In genomic region chr7:125556096-125556495, GRCm38 (mm10) we compare ENCODE assay signal across 15 mouse cellular contexts. TPM values are rescaled to one million over a fixed set of nuclear protein-coding genes. Genes with fewer than 3 reads are reported as not detected.
A peak's percentile ranks its signal among the peaks of the same experiment; 100 is the strongest.
DNase-seq lines count a peak whose midpoint lies in the region; ATAC-seq and TF ChIP-seq lines count a peak whose summit lies in the region.
"Had no signal": no experiment of that assay in that cellular context is flagged by ENCODE, and none has a peak within 500 bp of the region (broad histone marks: within the 10 kb centered on the region; RNA-seq: fewer than 3 reads in every experiment).

No protein-coding gene starts in this region.

- peak; percentile 40 for DNase-seq in CD4-positive, CD25-positive, alpha-beta regulatory T cell, adult 2 months (ENCODE audit: low read depth, low spot score)
- DNase-seq in lung, postnatal 10 days, result no peak
- peak; percentile 20 for DNase-seq in MEL-GATA-1-ER (ENCODE audit: extremely low read depth, low read depth)
- no peak for DNase-seq in liver, embryonic 14.5 days (ENCODE audit: low read depth in 3 of 3, low spot score in 3 of 3)
- no peak for DNase-seq in urinary bladder, postnatal 10 days (ENCODE audit: low spot score)
- DNase-seq in forebrain, embryonic 11.5 days (ENCODE audit: low spot score), result no peak
- DNase-seq: cerebellum, postnatal 14 days; kidney, postnatal 14 days; right cerebral cortex, postnatal 4 days had no signal

- H3K4me1 ChIP-seq in lung, embryonic 16.5 days (replicated peaks; ENCODE audit: control insufficient read depth, insufficient read depth, low read length), result peaks cover 45% of the 10 kb centered on the region
- peaks cover 11 to 43% of the 10 kb centered on the region in 2 experiments for H3K4me1 ChIP-seq in liver, embryonic 14.5 days (replicated peaks; ENCODE audit: control insufficient read depth in 2 of 2, insufficient read depth in 2 of 2, low read length in 1 of 2)
- H3K4me1 ChIP-seq in forebrain, embryonic 11.5 days (replicated peaks; ENCODE audit: control insufficient read depth, insufficient read depth, low read length), result peaks cover 2% of the 10 kb centered on the region; the same call in 1 of the 2 replicates

- no peak for TF ChIP-seq EP300 in liver, embryonic 14.5 days (IDR thresholded peaks at IDR 0.05; ENCODE audit: low read depth)

- peak overlapping the region; percentile 3; the same call in 1 of the 2 replicates for H3K9ac ChIP-seq in lung, embryonic 16.5 days (ENCODE audit: low read length)
- H3K9ac ChIP-seq in liver, embryonic 14.5 days (replicated peaks), result no peak overlapping the region
- H3K9ac ChIP-seq in forebrain, embryonic 11.5 days (ENCODE audit: low read length), result no peak overlapping the region
- H3K9ac ChIP-seq: heart, embryonic 15.5 days; intestine, embryonic 15.5 days; neural tube, embryonic 13.5 days had no signal

- no peak for TF ChIP-seq CTCF in liver, embryonic 14.5 days (IDR thresholded peaks at IDR 0.05; ENCODE audit: low read depth)

- H3K27ac ChIP-seq in lung, embryonic 16.5 days (ENCODE audit: low read length), result 0 out of 2 replicates have a peak overlapping the region, but pooled peaks have one; percentile 11
- no peak overlapping the region for H3K27ac ChIP-seq in liver, embryonic 14.5 days
- H3K27ac ChIP-seq in forebrain, embryonic 11.5 days (ENCODE audit: low read depth, low read length), result no peak overlapping the region
- H3K27ac ChIP-seq: embryonic facial prominence, embryonic 10.5 days; heart, embryonic 15.5 days; intestine, embryonic 15.5 days; neural tube, embryonic 13.5 days had no signal

- no peaks in the 10 kb centered on the region for H3K27me3 ChIP-seq in lung, embryonic 16.5 days (ENCODE audit: control insufficient read depth, insufficient read depth, low read depth, low read length)
- H3K27me3 ChIP-seq in liver, embryonic 14.5 days (ENCODE audit: control insufficient read depth, insufficient read depth, low read length), result no peaks in the 10 kb centered on the region
- peaks cover 10% of the 10 kb centered on the region; the same call in 1 of the 2 replicates for H3K27me3 ChIP-seq in forebrain, embryonic 11.5 days (ENCODE audit: control insufficient read depth, insufficient read depth, low read length)
- H3K27me3 ChIP-seq: intestine, embryonic 15.5 days had no signal

- H3K4me3 ChIP-seq in lung, embryonic 16.5 days (ENCODE audit: low read length), result no peak overlapping the region
- H3K4me3 ChIP-seq in liver, embryonic 14.5 days (ENCODE audit: insufficient read depth in 1 of 2, low read depth in 2 of 2, low read length in 2 of 2), result no peak overlapping the region
- no peak overlapping the region for H3K4me3 ChIP-seq in forebrain, embryonic 11.5 days (ENCODE audit: low read depth, low read length)
- H3K4me3 ChIP-seq: embryonic facial prominence, embryonic 10.5 days; heart, embryonic 15.5 days; intestine, embryonic 15.5 days; neural tube, embryonic 13.5 days had no signal

- no peaks in the 10 kb centered on the region for H3K9me3 ChIP-seq in lung, embryonic 16.5 days (ENCODE audit: control insufficient read depth, low read length)
- no peaks in the 10 kb centered on the region for H3K9me3 ChIP-seq in liver, embryonic 14.5 days (ENCODE audit: control insufficient read depth, low read length)
- no peaks in the 10 kb centered on the region for H3K9me3 ChIP-seq in forebrain, embryonic 11.5 days (ENCODE audit: control insufficient read depth, low read length)
- H3K9me3 ChIP-seq: embryonic facial prominence, embryonic 10.5 days; heart, embryonic 15.5 days; intestine, embryonic 15.5 days; neural tube, embryonic 13.5 days had no signal

- H3K36me3 ChIP-seq in lung, embryonic 16.5 days (ENCODE audit: control insufficient read depth, insufficient read depth, low read length), result no peaks in the 10 kb centered on the region
- no peaks in the 10 kb centered on the region for H3K36me3 ChIP-seq in liver, embryonic 14.5 days (replicated peaks; ENCODE audit: control insufficient read depth, insufficient read depth, low read depth)
- no peaks in the 10 kb centered on the region for H3K36me3 ChIP-seq in forebrain, embryonic 11.5 days (ENCODE audit: control insufficient read depth, insufficient read depth, low read length)
- H3K36me3 ChIP-seq: embryonic facial prominence, embryonic 10.5 days; heart, embryonic 15.5 days; intestine, embryonic 15.5 days; neural tube, embryonic 13.5 days had no signal

- WGBS in lung, embryonic 16.5 days, result 52% methylated on average over 4 of the region's 4 CpGs
- 8% methylated on average over 4 of the region's 4 CpGs for WGBS in liver, embryonic 14.5 days (ENCODE audit: insufficient replicate concordance)
- 84% methylated on average over 4 of the region's 4 CpGs for WGBS in forebrain, embryonic 11.5 days

- no peak for ATAC-seq in CD4-positive, CD25-positive, alpha-beta regulatory T cell, adult 4 months
- ATAC-seq in lung, embryonic 16.5 days (ENCODE audit: low read depth), result no peak
- no peak for ATAC-seq in liver, embryonic 14.5 days (ENCODE audit: insufficient read depth)
- no peak for ATAC-seq in forebrain, embryonic 11.5 days (replicated peaks; ENCODE audit: low FRiP score)
- ATAC-seq: intestine, embryonic 15.5 days had no signal

- H3K4me2 ChIP-seq in lung, embryonic 16.5 days (ENCODE audit: low read depth, low read length), result no peak overlapping the region
- peak overlapping the region; percentile 19; the same call in 1 of the 2 replicates for H3K4me2 ChIP-seq in liver, embryonic 14.5 days (ENCODE audit: low read depth)
- H3K4me2 ChIP-seq in forebrain, embryonic 11.5 days (ENCODE audit: low read depth, low read length, severe bottlenecking), result no peak overlapping the region
- H3K4me2 ChIP-seq: heart, embryonic 15.5 days; intestine, embryonic 15.5 days; neural tube, embryonic 13.5 days had no signal

RNA-seq across cellular contexts. Expression of gene Il4ra, which starts 4.2 kb away (rescaled TPM):
- 100 to 1,000 TPM; 102 to 165 TPM for polyA plus RNA-seq in CD4-positive, CD25-positive, alpha-beta regulatory T cell, adult 4 months (2017; shearing (Covaris generic))
- 18.8 and 19.5 TPM in 2 replicates for polyA plus RNA-seq in lung, embryonic 16.5 days (2015; fragmentation: Nextera tagmentation; extraction: Ambion mirVana)
- polyA plus RNA-seq in liver, embryonic 14.5 days (2012; rRNA removed), result 1.9 and 2.8 TPM in 2 replicates
- 1.9 and 2.4 TPM in 2 replicates for polyA plus RNA-seq in liver, embryonic 14.5 days (2014; fragmentation: Nextera tagmentation; extraction: Ambion mirVana)
- 2.9 and 4.1 TPM in 2 replicates for polyA plus RNA-seq in forebrain, embryonic 11.5 days (2014; fragmentation: Nextera tagmentation; extraction: Ambion mirVana)

RNA-seq across cellular contexts. Expression of gene Il21r, which starts 47.1 kb away (rescaled TPM):
- 100 to 1,000 TPM in 1 of 2 experiments, 10 to 100 TPM in 1; 99.5 to 157 TPM for polyA plus RNA-seq in CD4-positive, CD25-positive, alpha-beta regulatory T cell, adult 4 months (2017; shearing (Covaris generic))
- polyA plus RNA-seq in lung, embryonic 16.5 days (2015; fragmentation: Nextera tagmentation; extraction: Ambion mirVana), result 0.40 and 0.83 TPM in 2 replicates
- polyA plus RNA-seq in liver, embryonic 14.5 days (2012; rRNA removed), result 1.0 and 1.2 TPM in 2 replicates
- 0.38 and 0.48 TPM in 2 replicates for polyA plus RNA-seq in liver, embryonic 14.5 days (2014; fragmentation: Nextera tagmentation; extraction: Ambion mirVana)
- 0.20 and 0.36 TPM in 2 replicates for polyA plus RNA-seq in forebrain, embryonic 11.5 days (2014; fragmentation: Nextera tagmentation; extraction: Ambion mirVana)

Comparison
In these comparisons a context has a peak if more than half of its experiments do, and no peak if none do; other contexts are left out.
1. DNase-seq: peak in CD4-positive, CD25-positive, alpha-beta regulatory T cell, adult 2 months (single experiment) and MEL-GATA-1-ER (single experiment); none in lung, postnatal 10 days (single experiment), liver, embryonic 14.5 days (0 of 3), urinary bladder, postnatal 10 days (single experiment) and forebrain, embryonic 11.5 days (single experiment).
2. RNA of gene Il21r, which starts 47.1 kb away (polyA plus RNA-seq): 99.5 to 157 TPM in CD4-positive, CD25-positive, alpha-beta regulatory T cell, adult 4 months; 0.38 to 1.2 TPM in liver, embryonic 14.5 days, 0.40 to 0.83 TPM in lung, embryonic 16.5 days and 0.20 to 0.36 TPM in forebrain, embryonic 11.5 days; every median in the first group is over 10 times any median in the second.